Mouse (Mus musculus) lung, embryonic 16.5 days (tissue): Measurements from ENCODE around the gene Folr2. TPM values are rescaled to one million over a fixed set of nuclear protein-coding genes. Genes with fewer than 3 reads are reported as not detected.

ENCODE experiments used
- ATAC-seq: fragments of 200-750 bp; cut with Nextera tagmentation; 2 replicates; pipeline ENCODE4 v1.8.0; 2017; ENCODE audit warnings: low read depth, mild to moderate bottlenecking, moderate library complexity
- H3K27ac ChIP-seq: fragments of 300-500 bp; sonication (generic); 2 replicates; pipeline ENCODE4 v1.5.1; 2014; ENCODE audit warnings: mild to moderate bottlenecking, control low read depth, low read length
- H3K27me3 ChIP-seq: fragments of 300-500 bp; sonication (generic); 2 replicates; pipeline ENCODE4 v1.6.1; 2014; ENCODE audit warnings: low read depth, low read length, mixed read lengths; ENCODE audit not compliant: control insufficient read depth, insufficient read depth
- H3K36me3 ChIP-seq: fragments of 300-500 bp; sonication (generic); 2 replicates; pipeline ENCODE4 v1.6.1; 2014; ENCODE audit warnings: low read length; ENCODE audit not compliant: control insufficient read depth, insufficient read depth
- H3K4me1 ChIP-seq: fragments of 300-500 bp; sonication (generic); replicated peaks from 2 replicates; pipeline ENCODE4 v1.6.1; 2014; ENCODE audit warnings: low read length, mixed read lengths; ENCODE audit not compliant: control insufficient read depth, insufficient read depth
- H3K4me2 ChIP-seq: fragments of 300-500 bp; sonication (generic); 2 replicates; pipeline ENCODE4 v1.6.1; 2014; ENCODE audit warnings: low read depth, low read length, control low read depth
- H3K4me3 ChIP-seq: fragments of 300-500 bp; sonication (generic); 2 replicates; pipeline ENCODE4 v1.5.1; 2014; ENCODE audit warnings: mild to moderate bottlenecking, low read length, control low read depth
- H3K9ac ChIP-seq: fragments of 300-500 bp; sonication (generic); 2 replicates; pipeline ENCODE4 v1.6.1; 2014; ENCODE audit warnings: low read length, control low read depth
- H3K9me3 ChIP-seq: fragments of 300-500 bp; sonication (generic); 2 replicates; pipeline ENCODE4 v1.6.1; 2016; ENCODE audit warnings: low read length; ENCODE audit not compliant: control insufficient read depth
- WGBS: fragments of 180-500 bp; shearing (Covaris S2); extraction: QIAGEN DNeasy Blood & Tissue Kit; methylation state at CpG from one replicate; pipeline ENCODE4 v1.1.7; 2014; 5-methylcytosine and 5-hydroxymethylcytosine counted together
- polyA plus RNA-seq: library from polyadenylated mRNA; unstranded; fragments of >200 nt; fragmentation: Nextera tagmentation; extraction: Ambion mirVana; gene quantifications from 2 replicates; pipeline ENCODE4 v1.2.1, GENCODE M21; 2015

Folr2 gene
- polyA plus RNA-seq, result 1.5 and 2.8 TPM in 2 replicates

- Histone ChIP-seq H3K4me1 (no peaks in the 10 kb centered on the region), H3K9me3 (no peaks in the 10 kb centered on the region), H3K27me3 (no peaks in the 10 kb centered on the region), H3K4me2 (no peak within 1 kb of the TSS), H3K36me3 (no peaks in the 10 kb centered on the region), H3K4me3 (no peak within 1 kb of the TSS), H3K27ac (no peak within 1 kb of the TSS), H3K9ac (no peak within 1 kb of the TSS)
- no peak for ATAC-seq
- WGBS, result 89% methylated on average over 4 of the region's 4 CpGs
Observed at GRCm38 (mm10) chr7:101857094-101857493, at the start of gene Folr2. Gene Folr2, minus strand, starts transcription at chr7:101857194.

- Histone ChIP-seq H3K4me1 (peaks cover 18% of the 10 kb centered on the region), H3K9me3 (0 out of 2 replicates have a peak, but pooled peaks cover 3% of the 10 kb centered on the region), H3K4me2 (peak overlapping the region; percentile 87), H3K27me3 (no peaks in the 10 kb centered on the region), H3K36me3 (peaks cover 12% of the 10 kb centered on the region), H3K9ac (peak overlapping the region; percentile 98), H3K4me3 (peak overlapping the region; percentile 89), H3K27ac (no peak overlapping the region; the same call in 1 of the 2 replicates)
- ATAC-seq, result no peak
- WGBS, result 51% methylated on average over 8 of the region's 8 CpGs
Observed at GRCm38 (mm10) chr7:101906696-101907095, 49.7 kb upstream of the Folr2 start.

GRCm38 (mm10) chr7:101906287-101906681, 49.3 kb upstream of the Folr2 start, which contains the start of gene Tomt:
Gene Tomt, minus strand, starts transcription at chr7:101906359.
- Histone ChIP-seq H3K4me2 (peak within 1 kb of the TSS; percentile 87), H3K36me3 (peaks cover 11% of the 10 kb centered on the region), H3K4me3 (peak within 1 kb of the TSS; percentile 89), H3K9me3 (0 out of 2 replicates have a peak, but pooled peaks cover 3% of the 10 kb centered on the region), H3K27me3 (no peaks in the 10 kb centered on the region), H3K9ac (peak within 1 kb of the TSS; percentile 98), H3K4me1 (peaks cover 18% of the 10 kb centered on the region), H3K27ac (peak within 1 kb of the TSS; percentile 98)
- 10% methylated on average over 11 of the region's 11 CpGs for WGBS
- no peak for ATAC-seq

DNA sequence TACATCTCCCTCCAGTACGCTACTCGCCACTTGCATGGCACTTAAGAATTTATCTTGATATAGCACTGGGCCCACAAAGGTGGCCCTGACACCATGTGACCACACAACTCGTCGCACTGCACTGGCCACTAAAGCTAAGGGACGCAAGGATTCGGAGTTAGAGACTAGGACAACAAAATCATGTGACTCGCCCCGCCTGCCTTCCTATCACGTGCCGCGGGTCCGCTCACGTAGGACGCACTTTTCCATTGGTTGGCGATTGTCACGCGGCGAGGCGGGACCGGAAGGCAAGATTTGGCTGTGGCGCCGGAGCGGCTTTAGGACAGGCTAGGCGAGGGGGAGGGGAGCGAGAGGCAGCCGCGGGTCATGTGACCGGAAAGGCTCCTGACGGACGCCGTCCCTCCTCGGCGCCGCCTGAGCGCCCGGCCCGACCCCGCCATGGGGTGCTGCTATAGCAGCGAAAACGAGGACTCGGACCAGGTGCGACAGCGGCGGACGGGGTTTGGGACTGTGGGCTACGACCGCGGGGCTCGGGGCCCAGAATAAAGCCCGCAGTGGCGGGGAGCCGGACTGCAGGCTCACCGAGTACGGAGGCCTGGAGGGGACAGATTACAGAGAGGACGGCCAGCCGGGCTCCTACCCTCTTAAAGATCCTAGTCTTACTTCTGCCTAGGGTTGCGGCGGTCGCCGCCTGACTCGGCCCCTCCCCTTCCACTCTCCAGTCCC, 48.7 kb upstream of the Folr2 start, which contains the start of gene Lamtor1:
Gene Lamtor1 (plus strand): TSS at position 344 of the 726 bp plus-strand sequence.
- H3K4me2 ChIP-seq, result peak within 1 kb of the TSS; percentile 87
- H3K36me3 ChIP-seq, result peaks cover 7% of the 10 kb centered on the region
- WGBS, result under 1% methylated on average over 61 of the region's 61 CpGs
- peak; percentile 99 for ATAC-seq
- peak within 1 kb of the TSS; percentile 98 for H3K9ac ChIP-seq
- peaks cover 18% of the 10 kb centered on the region for H3K4me1 ChIP-seq
- H3K27ac ChIP-seq, result peak within 1 kb of the TSS; percentile 98
- no peaks in the 10 kb centered on the region for H3K27me3 ChIP-seq
- peak within 1 kb of the TSS; percentile 89 for H3K4me3 ChIP-seq
- H3K9me3 ChIP-seq, result 0 out of 2 replicates have a peak, but pooled peaks cover 3% of the 10 kb centered on the region

DNA sequence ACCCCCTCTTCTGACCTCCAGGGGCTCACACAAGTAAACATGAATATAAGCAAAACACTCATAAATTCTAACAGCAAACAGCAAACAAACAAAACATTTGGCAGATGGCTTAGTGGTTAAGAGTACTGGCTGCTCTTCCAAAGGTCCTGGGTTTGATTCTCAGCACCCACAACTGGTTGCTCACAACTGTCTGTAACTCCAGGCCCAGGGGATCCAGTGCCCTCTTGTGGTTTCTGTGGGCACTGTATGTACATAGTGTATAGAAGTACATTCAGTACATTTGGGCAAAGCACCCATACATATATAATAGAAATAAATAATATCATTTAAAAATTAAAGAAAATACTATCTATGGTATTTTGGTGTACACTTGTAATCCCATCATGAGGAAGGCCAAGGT, 45.9 kb upstream of the Folr2 start:
- 0 out of 2 replicates have a peak, but pooled peaks cover 3% of the 10 kb centered on the region for H3K9me3 ChIP-seq
- no peaks in the 10 kb centered on the region for H3K36me3 ChIP-seq
- no peak for ATAC-seq
- H3K9ac ChIP-seq, result no peak overlapping the region
- H3K27me3 ChIP-seq, result no peaks in the 10 kb centered on the region
- no peak overlapping the region for H3K4me3 ChIP-seq
- no peak overlapping the region for H3K27ac ChIP-seq
- H3K4me1 ChIP-seq, result peaks cover 13% of the 10 kb centered on the region
- H3K4me2 ChIP-seq, result no peak overlapping the region

DNA sequence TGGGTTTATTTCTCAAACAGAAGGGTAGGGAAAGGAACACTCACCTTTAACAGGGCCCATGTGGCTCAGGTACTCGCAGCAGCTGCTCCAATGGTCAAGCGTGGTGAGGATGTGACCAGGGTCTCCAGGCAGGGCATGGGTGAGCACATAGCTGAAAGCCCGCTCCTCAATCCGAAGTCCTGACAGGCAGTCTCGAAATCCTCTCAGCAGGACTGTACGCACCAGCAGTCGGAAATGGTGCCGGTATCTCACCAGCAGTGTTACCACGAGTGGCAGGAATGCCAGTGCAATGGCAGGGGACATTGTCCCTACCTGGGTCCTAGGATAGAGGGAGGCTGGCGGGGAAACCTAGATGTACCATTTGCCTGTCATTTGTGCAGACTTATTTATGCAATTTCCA, 45.0 kb upstream of the Folr2 start:
- H3K4me3 ChIP-seq, result no peak overlapping the region
- H3K4me1 ChIP-seq, result peaks cover 9% of the 10 kb centered on the region
- H3K27me3 ChIP-seq, result no peaks in the 10 kb centered on the region
- no peaks in the 10 kb centered on the region for H3K36me3 ChIP-seq
- WGBS, result 87% methylated on average over 10 of the region's 10 CpGs
- 0 out of 2 replicates have a peak, but pooled peaks cover 3% of the 10 kb centered on the region for H3K9me3 ChIP-seq
- no peak overlapping the region for H3K27ac ChIP-seq
- no peak for ATAC-seq
- no peak overlapping the region for H3K4me2 ChIP-seq
- no peak overlapping the region for H3K9ac ChIP-seq

DNA sequence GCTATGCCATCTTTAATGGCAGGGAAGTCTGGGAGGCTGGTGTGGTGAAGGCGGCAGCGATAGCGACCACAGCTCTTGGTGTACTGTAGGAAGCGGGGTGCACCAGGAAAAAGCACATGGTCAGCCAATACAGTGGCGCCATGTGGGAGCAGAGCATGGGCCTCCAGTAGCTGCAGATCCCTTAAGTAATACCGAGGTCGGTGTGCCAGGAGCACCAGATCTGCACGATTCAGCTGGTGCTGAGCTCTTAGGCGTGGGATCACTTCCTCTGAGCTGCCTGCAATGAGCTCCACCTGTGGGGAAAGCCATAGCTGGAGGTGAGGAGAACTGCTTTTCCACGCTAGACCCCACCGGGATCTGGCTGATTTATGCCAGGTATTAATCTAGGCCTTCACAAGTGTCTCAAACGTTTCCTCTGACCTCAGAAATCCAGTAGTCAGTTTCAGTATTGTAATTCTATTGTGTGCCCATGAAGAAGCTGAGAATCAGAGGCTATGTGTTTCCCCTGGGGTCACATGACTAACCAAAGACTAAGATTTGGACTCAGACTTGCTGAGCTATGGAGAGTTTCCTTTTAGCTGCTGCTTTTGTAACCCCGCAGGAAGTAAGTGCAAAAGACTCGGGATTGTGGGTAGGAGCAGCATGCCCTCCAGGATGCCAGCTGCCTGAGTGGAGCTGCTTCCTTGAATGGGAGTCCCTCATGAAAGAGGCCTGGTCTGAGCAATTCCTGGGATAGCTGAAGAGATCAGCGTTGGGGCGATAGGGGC, 43.5 kb upstream of the Folr2 start:
- 0 out of 2 replicates have a peak, but pooled peaks cover 3% of the 10 kb centered on the region for H3K9me3 ChIP-seq
- peaks cover 3% of the 10 kb centered on the region; the same call in 1 of the 2 replicates for H3K4me1 ChIP-seq
- H3K27ac ChIP-seq, result no peak overlapping the region
- no peak overlapping the region for H3K4me3 ChIP-seq
- ATAC-seq, result no peak
- no peaks in the 10 kb centered on the region for H3K27me3 ChIP-seq
- H3K9ac ChIP-seq, result no peak overlapping the region
- H3K36me3 ChIP-seq, result no peaks in the 10 kb centered on the region
- WGBS, result 84% methylated on average over 16 of the region's 16 CpGs
- H3K4me2 ChIP-seq, result no peak overlapping the region

DNA sequence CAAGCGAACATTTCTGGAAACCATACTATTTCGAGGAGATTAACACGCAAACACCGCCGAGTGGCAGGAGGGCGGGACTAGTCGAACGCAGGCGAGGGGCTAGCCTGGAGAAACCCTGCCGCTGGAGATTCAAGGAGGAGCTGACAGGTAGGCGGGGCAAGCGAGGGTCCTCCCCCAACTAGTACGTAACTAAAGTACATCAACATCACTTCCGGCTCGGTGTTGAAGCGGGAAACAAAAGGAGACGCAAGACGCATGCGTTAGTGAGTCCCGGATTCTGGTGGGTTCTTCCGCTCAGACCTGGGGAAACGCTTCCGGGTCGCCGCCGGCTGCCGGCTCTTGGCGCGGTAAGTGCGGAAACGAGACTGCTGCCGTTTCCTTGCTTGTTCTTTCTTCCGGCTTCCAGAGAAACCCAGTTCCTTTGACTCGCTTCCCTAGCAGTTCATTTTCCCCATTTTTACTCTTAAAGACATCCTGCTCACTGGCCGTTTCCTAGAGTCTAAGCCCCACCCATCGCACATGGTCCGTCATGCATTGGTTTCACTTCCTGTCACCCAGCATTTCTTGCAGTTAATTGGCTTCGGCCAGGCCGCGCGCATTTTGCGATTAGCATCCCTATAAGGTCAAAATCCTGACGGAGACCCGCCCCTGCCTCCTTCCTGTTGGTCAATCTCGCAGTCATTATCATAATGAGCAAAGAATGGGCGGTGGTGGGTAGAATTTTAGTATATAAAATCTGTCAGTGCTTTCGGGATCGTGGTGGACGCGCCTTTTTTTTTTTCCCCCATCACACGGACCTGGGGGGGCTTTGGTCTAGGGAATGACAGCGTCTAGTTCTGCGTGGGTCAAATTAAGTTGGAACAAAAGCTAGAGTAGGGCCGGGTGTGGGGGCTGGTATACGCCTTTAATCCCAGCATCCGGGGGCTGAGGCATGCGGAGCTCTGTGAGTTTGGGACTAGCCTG, 39.4 kb upstream of the Folr2 start:
- H3K36me3 ChIP-seq, result no peaks in the 10 kb centered on the region
- peaks cover 2% of the 10 kb centered on the region; the same call in 1 of the 2 replicates for H3K4me1 ChIP-seq
- ATAC-seq, result peak; percentile 98
- peak overlapping the region; percentile 54 for H3K4me2 ChIP-seq
- peak overlapping the region; percentile 66 for H3K9ac ChIP-seq
- under 1% methylated on average over 57 of the region's 57 CpGs for WGBS
- peak overlapping the region; percentile 89 for H3K27ac ChIP-seq
- H3K27me3 ChIP-seq, result no peaks in the 10 kb centered on the region
- H3K4me3 ChIP-seq, result peak overlapping the region; percentile 49
- H3K9me3 ChIP-seq, result no peaks in the 10 kb centered on the region
